Mouse (Mus musculus) fibroblast of lung, adult 2 months (primary cell): ENCODE measurements around the gene Zcwpw1.

Experiments
- DNase-seq: peaks from one replicate; pipeline ENCODE4 v3.0.0-alpha.2; 2011; ENCODE audit warnings: low read depth

Gene Zcwpw1

GRCm38 (mm10) chr5:137785164-137786031 lies 2.2 kb upstream of the Zcwpw1 start:
- no peak for DNase-seq

GRCm38 (mm10) chr5:137786109-137786942 lies 1.3 kb upstream of the Zcwpw1 start:
- DNase-seq = peak; percentile 100

- DNase-seq = no peak
Measured at GRCm38 (mm10) chr5:137788171-137788570, 573 bp downstream of the Zcwpw1 start.

GRCm38 (mm10) chr5:137788946-137789531 lies 1.4 kb downstream of the Zcwpw1 start:
- no peak for DNase-seq

- no peak for DNase-seq
Measured at GRCm38 (mm10) chr5:137791553-137791952, 4.0 kb downstream of the Zcwpw1 start.

GRCm38 (mm10) chr5:137796606-137797005 lies 9.0 kb downstream of the Zcwpw1 start:
- no peak for DNase-seq

GRCm38 (mm10) chr5:137800917-137801316 lies 13.3 kb downstream of the Zcwpw1 start:
- DNase-seq = no peak

GRCm38 (mm10) chr5:137806158-137806557 lies 18.6 kb downstream of the Zcwpw1 start:
- DNase-seq = no peak

GRCm38 (mm10) chr5:137808316-137808715 lies 20.7 kb downstream of the Zcwpw1 start:
- DNase-seq = no peak

GRCm38 (mm10) chr5:137817466-137818222 lies 30.0 kb downstream of the Zcwpw1 start:
- no peak for DNase-seq

GRCm38 (mm10) chr5:137822126-137822525 lies 34.5 kb downstream of the Zcwpw1 start:
- DNase-seq = no peak

GRCm38 (mm10) chr5:137822602-137823001 lies 35.0 kb downstream of the Zcwpw1 start:
- no peak for DNase-seq

- no peak for DNase-seq
Measured at GRCm38 (mm10) chr5:137823455-137824045, 36.0 kb downstream of the Zcwpw1 start.

- no peak for DNase-seq
Measured at GRCm38 (mm10) chr5:137825030-137825429, 37.4 kb downstream of the Zcwpw1 start.

- DNase-seq = no peak
Measured at GRCm38 (mm10) chr5:137825971-137826370, 38.4 kb downstream of the Zcwpw1 start.

GRCm38 (mm10) chr5:137826421-137826820 lies 38.8 kb downstream of the Zcwpw1 start:
- no peak for DNase-seq

GRCm38 (mm10) chr5:137828694-137829093 lies 41.1 kb downstream of the Zcwpw1 start:
- DNase-seq = no peak

- DNase-seq = no peak
Measured at GRCm38 (mm10) chr5:137830238-137830637, 42.6 kb downstream of the Zcwpw1 start.

- no peak for DNase-seq
Measured at GRCm38 (mm10) chr5:137831106-137831505, 43.5 kb downstream of the Zcwpw1 start.

GRCm38 (mm10) chr5:137831506-137831905 lies 43.9 kb downstream of the Zcwpw1 start:
- DNase-seq = no peak

- DNase-seq = no peak
Measured at GRCm38 (mm10) chr5:137833500-137833899, 45.9 kb downstream of the Zcwpw1 start.
